Mouse (Mus musculus) CH12.LX (cell line): ENCODE data around the gene Flot1. TPM values are rescaled to one million over a fixed set of nuclear protein-coding genes. Genes with fewer than 3 reads are reported as not detected.

Source experiments
- DNase-seq: peaks from one replicate; pipeline ENCODE4 v3.0.0-alpha.2; 2013; ENCODE audit errors: extremely low read depth
- H3K27ac ChIP-seq: 2 replicates; pipeline ENCODE4 v1.5.1; 2012; ENCODE audit warnings: low read depth, mild to moderate bottlenecking, control low read depth, moderate library complexity; ENCODE audit not compliant: insufficient read depth
- H3K27me3 ChIP-seq: replicated peaks from 2 replicates; pipeline ENCODE3; 2012; ENCODE audit warnings: inconsistent platforms
- H3K36me3 ChIP-seq, 2 experiments: replicated peaks in 1 of 2; 2 replicates each; pipeline versions ENCODE3 to v1.6.1; 2012; ENCODE audit warnings: inconsistent platforms in 1 of 2, low read length in 1 of 2, mild to moderate bottlenecking in 1 of 2, mixed read lengths in 1 of 2, moderate library complexity in 1 of 2; ENCODE audit not compliant: control insufficient read depth in 1 of 2, insufficient read depth in 1 of 2
- H3K4me1 ChIP-seq, 2 experiments: 2 replicates each; pipeline ENCODE4 v1.6.1; 2012; ENCODE audit warnings: inconsistent platforms in 1 of 2, moderate library complexity in 1 of 2; ENCODE audit not compliant: insufficient read depth in 2 of 2, control insufficient read depth in 1 of 2
- H3K4me2 ChIP-seq: 2 replicates; pipeline ENCODE4 v1.6.1; 2012; ENCODE audit warnings: low read depth, mild to moderate bottlenecking, control low read depth; ENCODE audit not compliant: poor library complexity, insufficient read depth, severe bottlenecking
- H3K4me3 ChIP-seq, 3 experiments: fragments of 150-350 bp in 1 of 3; sonication (generic) in 1 of 3; replicated peaks in 1 of 3; 2 replicates each; pipeline versions ENCODE3 to v1.5.1; 2011 to 2012; ENCODE audit warnings: low read depth in 2 of 3, low read length in 2 of 3, mild to moderate bottlenecking in 2 of 3, moderate library complexity in 2 of 3, control low read depth in 1 of 3, improper control_type of control experiment in 1 of 3, inconsistent platforms in 1 of 3, mixed read lengths in 1 of 3; ENCODE audit not compliant: poor library complexity in 1 of 3
- H3K79me2 ChIP-seq: replicated peaks from 2 replicates; pipeline ENCODE4 v1.6.1; 2012; ENCODE audit warnings: mild to moderate bottlenecking, moderate library complexity; ENCODE audit not compliant: control insufficient read depth, poor library complexity, insufficient read depth, severe bottlenecking; ENCODE audit errors: extremely low read depth
- H3K9ac ChIP-seq: 2 replicates; pipeline ENCODE4 v1.6.1; 2012; ENCODE audit warnings: low read depth, mild to moderate bottlenecking, control low read depth, moderate library complexity; ENCODE audit not compliant: insufficient read depth
- H3K9me3 ChIP-seq: replicated peaks from 2 replicates; pipeline ENCODE3; 2012; ENCODE audit warnings: low read length, inconsistent platforms, mixed read lengths
- BHLHE40 ChIP-seq: IDR thresholded peaks from 2 replicates; pipeline ENCODE4 v1.6.1; 2011; ENCODE audit warnings: mild to moderate bottlenecking, low read depth, low read length, improper control_type of control experiment
- CHD1 ChIP-seq: IDR thresholded peaks from 2 replicates; pipeline ENCODE4 v1.6.1; 2012; ENCODE audit warnings: low read depth, low read length, improper control_type of control experiment, inconsistent platforms
- CHD2 ChIP-seq: IDR thresholded peaks from 2 replicates; pipeline ENCODE4 v1.6.1; 2011; ENCODE audit warnings: low read length, improper control_type of control experiment
- CTCF ChIP-seq, 2 experiments: IDR thresholded peaks in 1 of 2; conservative IDR thresholded peaks in 1 of 2; 2 replicates each; pipeline ENCODE4 v1.5.1; 2011 to 2012; ENCODE audit warnings: low read depth in 2 of 2, low read length in 2 of 2, improper control_type of control experiment in 1 of 2, inconsistent platforms in 1 of 2, mild to moderate bottlenecking in 1 of 2, moderate library complexity in 1 of 2
- E2F4 ChIP-seq: IDR thresholded peaks from 2 replicates; pipeline ENCODE4 v1.6.1; 2011; ENCODE audit warnings: low read depth, low read length, improper control_type of control experiment; ENCODE audit not compliant: insufficient replicate concordance
- ETS1 ChIP-seq: conservative IDR thresholded peaks from 2 replicates; pipeline ENCODE4 v1.6.1; 2012; ENCODE audit warnings: low read depth, mild to moderate bottlenecking, inconsistent platforms, low read length, improper control_type of control experiment, moderate library complexity
- GABPA ChIP-seq: IDR thresholded peaks from 2 replicates; pipeline ENCODE4 v1.6.1; 2012; ENCODE audit warnings: low read depth, low read length, improper control_type of control experiment, inconsistent platforms; ENCODE audit not compliant: insufficient replicate concordance
- JUN ChIP-seq: IDR thresholded peaks from 2 replicates; pipeline ENCODE4 v1.6.1; 2011; ENCODE audit warnings: low read depth, mild to moderate bottlenecking, low read length, improper control_type of control experiment, moderate library complexity; ENCODE audit not compliant: insufficient read depth
- JUND ChIP-seq: conservative IDR thresholded peaks from 2 replicates; pipeline ENCODE4 v1.6.1; 2011; ENCODE audit warnings: low read depth, low read length, improper control_type of control experiment
- KAT2A ChIP-seq: IDR thresholded peaks from 2 replicates; pipeline ENCODE4 v1.6.1; 2012; ENCODE audit warnings: low read length, improper control_type of control experiment, inconsistent platforms; ENCODE audit not compliant: insufficient replicate concordance
- MAFK ChIP-seq: IDR thresholded peaks from 2 replicates; pipeline ENCODE4 v1.6.1; 2011; ENCODE audit warnings: low read length, improper control_type of control experiment; ENCODE audit not compliant: insufficient replicate concordance
- MAX ChIP-seq: IDR thresholded peaks from 2 replicates; pipeline ENCODE4 v1.6.1; 2011; ENCODE audit warnings: low read length, improper control_type of control experiment
- MAZ ChIP-seq: IDR thresholded peaks from 2 replicates; pipeline ENCODE4 v1.6.1; 2012; ENCODE audit warnings: low read depth, mild to moderate bottlenecking, inconsistent platforms, low read length, improper control_type of control experiment, moderate library complexity
- MXI1 ChIP-seq: IDR thresholded peaks from 2 replicates; pipeline ENCODE4 v1.6.1; 2011; ENCODE audit warnings: mild to moderate bottlenecking, low read depth, low read length, improper control_type of control experiment
- MYC ChIP-seq: IDR thresholded peaks from 2 replicates; pipeline ENCODE4 v1.6.1; 2011; ENCODE audit warnings: low read depth, mild to moderate bottlenecking, improper control_type of control experiment, low read length
- NELFE ChIP-seq: IDR thresholded peaks from 2 replicates; pipeline ENCODE4 v1.6.1; 2011; ENCODE audit warnings: low read depth, low read length, improper control_type of control experiment
- NRF1 ChIP-seq: IDR thresholded peaks from 2 replicates; pipeline ENCODE4 v1.6.1; 2014; ENCODE audit warnings: low read depth, mild to moderate bottlenecking, inconsistent platforms, low read length, improper control_type of control experiment, moderate library complexity
- POLR2A ChIP-seq: IDR thresholded peaks from 2 replicates; pipeline ENCODE4 v1.6.1; 2011; ENCODE audit warnings: low read depth, mild to moderate bottlenecking, improper control_type of control experiment, low read length
- POLR2AphosphoS2 ChIP-seq: IDR thresholded peaks from 2 replicates; pipeline ENCODE4 v1.6.1; 2011; ENCODE audit warnings: low read depth, low read length, improper control_type of control experiment
- RCOR1 ChIP-seq: conservative IDR thresholded peaks from 2 replicates; pipeline ENCODE4 v1.6.1; 2012; ENCODE audit warnings: low read depth, mild to moderate bottlenecking, inconsistent platforms, low read length, improper control_type of control experiment
- SIN3A ChIP-seq: IDR thresholded peaks from 2 replicates; pipeline ENCODE4 v1.6.1; 2012; ENCODE audit warnings: low read length, improper control_type of control experiment, inconsistent platforms
- SMC3 ChIP-seq: IDR thresholded peaks from 2 replicates; pipeline ENCODE4 v1.6.1; 2011; ENCODE audit warnings: low read depth, low read length, improper control_type of control experiment
- TCF12 ChIP-seq: IDR thresholded peaks from 2 replicates; pipeline ENCODE4 v1.6.1; 2014; ENCODE audit warnings: low read depth, mild to moderate bottlenecking, inconsistent platforms, low read length, improper control_type of control experiment
- UBTF ChIP-seq: IDR thresholded peaks from 2 replicates; pipeline ENCODE4 v1.6.1; 2012; ENCODE audit warnings: low read depth, mild to moderate bottlenecking, inconsistent platforms, low read length, improper control_type of control experiment, moderate library complexity
- USF2 ChIP-seq: conservative IDR thresholded peaks from 2 replicates; pipeline ENCODE4 v1.6.1; 2011; ENCODE audit warnings: low read depth, low read length, improper control_type of control experiment
- ZC3H11A ChIP-seq: IDR thresholded peaks from 2 replicates; pipeline ENCODE4 v1.6.1; 2012; ENCODE audit warnings: low read depth, mild to moderate bottlenecking, inconsistent platforms, low read length, improper control_type of control experiment
- ZKSCAN1 ChIP-seq: IDR thresholded peaks from 2 replicates; pipeline ENCODE4 v1.6.1; 2012; ENCODE audit warnings: low read depth, inconsistent platforms, low read length, improper control_type of control experiment, borderline replicate concordance
- ZMIZ1 ChIP-seq: IDR thresholded peaks from 2 replicates; pipeline ENCODE4 v1.6.1; 2012; ENCODE audit warnings: low read depth, mild to moderate bottlenecking, inconsistent platforms, low read length, improper control_type of control experiment
- ZNF384 ChIP-seq: IDR thresholded peaks from 2 replicates; pipeline ENCODE4 v1.6.1; 2012; ENCODE audit warnings: low read depth, low read length, improper control_type of control experiment, inconsistent platforms
- dilution Hi-C: fragments of 300-500 bp; cut with MboI; formaldehyde crosslinking; loops from 2 replicates; pipeline ENCODE4 v1.14.3; 2020; ENCODE audit warnings: low sequenced_read_pairs; ENCODE audit not compliant: extremely low pct_unique_long_range_greater_than_20kb, extremely low pct_ligation_motif_present
- in situ Hi-C: fragments of 300-500 bp; cut with MboI; formaldehyde crosslinking; loops from 3 replicates; pipeline ENCODE4 v1.14.3; 2019; ENCODE audit warnings: low sequenced_read_pairs, low pct_ligation_motif_present, low pct_unique_long_range_greater_than_20kb, mixed read lengths
- polyA plus RNA-seq: library from polyadenylated mRNA; unstranded; fragments of >175 nt; gene quantifications from 2 replicates; pipeline ENCODE4 v1.2.1, GENCODE M21; 2012; ENCODE audit warnings: low read depth; ENCODE audit not compliant: insufficient read length
- total RNA-seq, 2 experiments: library from RNA; depleted of rRNA; stranded (reverse); fragments of 300-350 nt in 1 of 2; fragments of >200 nt in 1 of 2; gene quantifications; 2 replicates each; pipeline ENCODE4 v1.2.3; 2012 to 2014

The Flot1 gene
- total and polyA plus RNA-seq, 3 experiments: 16.3 to 21.6 (median 17.6) TPM

- dilution Hi-C loops: no loop called here
- in situ Hi-C loops: loop anchor here (5.0 kb wide), 1 partner anchor 37 kb away; no protein-coding TSS in a partner anchor
- H3K36me3 ChIP-seq: peaks cover 42 to 61% of the 10 kb centered on the region in 2 experiments
- H3K4me1 ChIP-seq: peaks cover 11 to 36% of the 10 kb centered on the region in 2 experiments
- no peak for DNase-seq
- H3K4me2 ChIP-seq: peak overlapping the region; percentile 89
- no peaks in the 10 kb centered on the region for H3K27me3 ChIP-seq
- H3K9me3 ChIP-seq: no peaks in the 10 kb centered on the region
- H3K4me3 ChIP-seq: peak overlapping the region in 2 of 3 experiments; percentile 7 to 83
- no peak for TF ChIP-seq SMC3
- no peak for TF ChIP-seq JUN
- no peak for TF ChIP-seq MAFK
- TF ChIP-seq KAT2A: no peak
- TF ChIP-seq ZC3H11A: no peak
- TF ChIP-seq MAZ: no peak
- peaks cover 38% of the 10 kb centered on the region for H3K79me2 ChIP-seq
- no peak overlapping the region for H3K9ac ChIP-seq
- no peak overlapping the region for H3K27ac ChIP-seq
Measured at GRCm38 (mm10) chr17:35835424-35836140, 12.6 kb downstream of the Flot1 start.

- Histone ChIP-seq H3K27ac (peak overlapping the region; percentile 64), H3K4me3 (peak overlapping the region; percentile 83 to 93 (median 89)), H3K4me1 (peaks cover 11 to 36% of the 10 kb centered on the region in 2 experiments), H3K27me3 (no peaks in the 10 kb centered on the region), H3K79me2 (peaks cover 38% of the 10 kb centered on the region), H3K9me3 (no peaks in the 10 kb centered on the region), H3K4me2 (peak overlapping the region; percentile 89), H3K9ac (peak overlapping the region; percentile 99), H3K36me3 (peaks cover 42 to 54% of the 10 kb centered on the region in 2 experiments)
- peak; percentile 89 for DNase-seq
- dilution Hi-C loops: no loop called here
- in situ Hi-C loops: loop anchor here (5.0 kb wide), 1 partner anchor 36 kb away; no protein-coding TSS in a partner anchor
- TF ChIP-seq ZNF384 (peak; percentile 91), CHD2 (no peak), SIN3A (peak; percentile 71; the same call in 1 of the 2 replicates), POLR2A (no peak), CHD1 (no peak), USF2 (no peak), ZKSCAN1 (no peak), RCOR1 (no peak), TCF12 (no peak; the same call in 1 of the 2 replicates), NELFE (peak; percentile 41; the same call in 1 of the 2 replicates), MYC (0 out of 2 replicates have a peak, but pooled peaks have one; percentile 59), UBTF (no peak), JUND (no peak), MAFK (no peak), MAX (no peak), MXI1 (no peak), E2F4 (no peak), CTCF (conservative IDR thresholded peaks at IDR 0.05 in 1 of 2, IDR thresholded peaks at IDR 0.05 in 1 of 2; ENCODE audit: low read depth in 2 of 2, low read length in 2 of 2) (peak; percentile 80 to 90), NRF1 (no peak), GABPA (no peak), ZMIZ1 (0 out of 2 replicates have a peak, but pooled peaks have one; percentile 15), ZC3H11A (no peak), ETS1 (0 out of 2 replicates have a peak, but pooled peaks have one; percentile 20), BHLHE40 (no peak), POLR2AphosphoS2 (no peak), JUN (no peak)
Measured at GRCm38 (mm10) chr17:35836178-35836965, 13.3 kb downstream of the Flot1 start.
